Mouse (Mus musculus) intestine, embryonic 15.5 days (tissue): ENCODE measurements around the gene Mpzl2. TPM values are rescaled to one million over a fixed set of nuclear protein-coding genes. Genes with fewer than 3 reads are reported as not detected.
"Not testable (repeated sequence)": the region's sequence is repeated elsewhere in the genome, so short reads cannot be mapped to it uniquely, and the experiment has no call there.

Source experiments
- ATAC-seq: fragments of 200-750 bp; cut with Nextera tagmentation; 2 replicates; pipeline ENCODE4 v1.8.0; 2017; ENCODE audit warnings: moderate TSS enrichment, moderate library complexity
- H3K27ac ChIP-seq: fragments of 300-500 bp; sonication (generic); 2 replicates; pipeline ENCODE4 v1.5.1; 2015; ENCODE audit warnings: mild to moderate bottlenecking, inconsistent platforms
- H3K27me3 ChIP-seq: fragments of 300-500 bp; sonication (generic); replicated peaks from 2 replicates; pipeline ENCODE4 v1.6.1; 2015; ENCODE audit warnings: inconsistent platforms
- H3K36me3 ChIP-seq: fragments of 300-500 bp; sonication (generic); 2 replicates; pipeline ENCODE4 v1.6.1; 2015; ENCODE audit warnings: inconsistent platforms
- H3K4me1 ChIP-seq: fragments of 300-500 bp; sonication (generic); replicated peaks from 2 replicates; pipeline ENCODE4 v1.6.1; 2015; ENCODE audit warnings: inconsistent platforms
- H3K4me2 ChIP-seq: fragments of 300-500 bp; sonication (generic); replicated peaks from 2 replicates; pipeline ENCODE4 v1.6.1; 2015; ENCODE audit warnings: mild to moderate bottlenecking, inconsistent platforms
- H3K4me3 ChIP-seq: fragments of 300-500 bp; sonication (generic); replicated peaks from 2 replicates; pipeline ENCODE4 v1.5.1; 2015; ENCODE audit warnings: inconsistent platforms
- H3K9ac ChIP-seq: fragments of 300-500 bp; sonication (generic); 2 replicates; pipeline ENCODE4 v1.6.1; 2015; ENCODE audit warnings: inconsistent platforms
- H3K9me3 ChIP-seq: fragments of 300-500 bp; sonication (generic); 2 replicates; pipeline ENCODE4 v1.6.1; 2016; ENCODE audit warnings: inconsistent platforms
- WGBS: fragments of 180-500 bp; shearing (Covaris S2); methylation state at CpG from one replicate; pipeline ENCODE4 v1.1.7; 2015; 5-methylcytosine and 5-hydroxymethylcytosine counted together
- polyA plus RNA-seq: library from polyadenylated mRNA; unstranded; fragments of >200 nt; fragmentation: Nextera tagmentation; extraction: Ambion mirVana; gene quantifications from 2 replicates; pipeline ENCODE4 v1.2.1, GENCODE M21; 2015

Mpzl2 gene
- polyA plus RNA-seq, 1 experiment from 2014 or later = 31.2 TPM

DNA sequence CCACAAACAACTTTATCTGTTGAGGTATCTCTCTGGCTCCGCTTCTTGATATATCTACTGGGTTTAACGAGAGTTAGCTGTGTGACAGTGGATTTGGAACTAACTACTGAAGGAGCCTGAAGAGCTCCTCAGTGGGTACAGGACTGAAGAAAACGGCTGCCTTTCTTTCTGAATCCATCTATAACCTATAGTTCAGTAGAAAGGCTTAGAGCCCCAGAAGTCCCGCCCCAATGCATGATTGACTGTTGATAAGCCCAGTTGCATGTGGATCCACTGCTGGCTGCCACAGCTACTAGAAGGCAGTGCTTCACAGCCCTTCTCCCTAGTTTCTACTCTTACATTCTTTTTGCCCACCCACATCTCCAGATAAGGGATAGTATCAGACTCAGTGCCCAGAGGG lies 29.1 kb upstream of the Mpzl2 start:
- H3K36me3 ChIP-seq = no peaks in the 10 kb centered on the region
- no peak overlapping the region for H3K27ac ChIP-seq
- ATAC-seq = no peak
- no peaks in the 10 kb centered on the region for H3K9me3 ChIP-seq
- H3K4me1 ChIP-seq = no peaks in the 10 kb centered on the region
- H3K4me3 ChIP-seq = no peak overlapping the region
- H3K4me2 ChIP-seq = no peak overlapping the region
- no peaks in the 10 kb centered on the region for H3K27me3 ChIP-seq
- H3K9ac ChIP-seq = no peak overlapping the region
- WGBS = 64% methylated on average over 4 of the region's 4 CpGs

- H3K27me3 ChIP-seq = no peaks in the 10 kb centered on the region
- no peaks in the 10 kb centered on the region for H3K4me1 ChIP-seq
- no peak for ATAC-seq
- no peaks in the 10 kb centered on the region for H3K36me3 ChIP-seq
- no peak overlapping the region for H3K4me2 ChIP-seq
- no peak overlapping the region for H3K4me3 ChIP-seq
- 41% methylated on average over 6 of the region's 6 CpGs for WGBS
- H3K9ac ChIP-seq = no peak overlapping the region
- H3K27ac ChIP-seq = no peak overlapping the region
- H3K9me3 ChIP-seq = no peaks in the 10 kb centered on the region
These were observed 28.3 kb upstream of the Mpzl2 start for GRCm38 (mm10) chr9:45011291-45011690.

- no peak overlapping the region for H3K4me3 ChIP-seq
- H3K27me3 ChIP-seq = no peaks in the 10 kb centered on the region
- no peak overlapping the region for H3K27ac ChIP-seq
- H3K4me2 ChIP-seq = no peak overlapping the region
- H3K4me1 ChIP-seq = no peaks in the 10 kb centered on the region
- no peaks in the 10 kb centered on the region for H3K36me3 ChIP-seq
- H3K9me3 ChIP-seq = no peaks in the 10 kb centered on the region
- no peak for ATAC-seq
- H3K9ac ChIP-seq = no peak overlapping the region
- WGBS = 48% methylated on average over 2 of the region's 2 CpGs
These were observed 24.7 kb upstream of the Mpzl2 start for GRCm38 (mm10) chr9:45014879-45015278.

DNA sequence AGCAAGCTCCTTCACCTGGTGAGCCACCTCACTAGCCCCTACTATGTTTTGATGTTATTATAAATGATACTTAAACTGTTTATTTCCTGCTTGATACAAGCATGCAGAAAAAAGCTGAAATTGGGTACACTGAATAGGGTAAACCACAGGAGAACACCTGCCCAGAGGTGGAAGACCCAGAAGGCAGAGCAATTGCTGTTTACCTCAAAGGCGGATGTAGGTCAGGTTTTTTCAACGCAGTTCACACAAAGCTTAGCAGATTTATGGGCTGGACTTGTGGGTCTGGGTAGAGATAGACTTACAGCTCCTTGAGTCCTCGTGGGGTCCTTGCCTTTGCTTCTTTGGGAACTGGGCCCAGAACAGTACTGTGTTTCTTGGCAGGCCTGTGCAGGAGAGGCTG lies 23.8 kb upstream of the Mpzl2 start:
- Histone ChIP-seq H3K9me3 (no peaks in the 10 kb centered on the region), H3K27ac (no peak overlapping the region), H3K4me1 (no peaks in the 10 kb centered on the region), H3K4me2 (no peak overlapping the region), H3K36me3 (no peaks in the 10 kb centered on the region), H3K9ac (no peak overlapping the region), H3K4me3 (no peak overlapping the region), H3K27me3 (no peaks in the 10 kb centered on the region)
- no peak for ATAC-seq
- WGBS = 58% methylated on average over 3 of the region's 3 CpGs

GRCm38 (mm10) chr9:45018031-45018430 lies 21.6 kb upstream of the Mpzl2 start:
- no peaks in the 10 kb centered on the region for H3K9me3 ChIP-seq
- no peaks in the 10 kb centered on the region for H3K4me1 ChIP-seq
- no peak overlapping the region for H3K4me3 ChIP-seq
- no peak overlapping the region for H3K4me2 ChIP-seq
- ATAC-seq = no peak
- no peaks in the 10 kb centered on the region for H3K27me3 ChIP-seq
- no peaks in the 10 kb centered on the region for H3K36me3 ChIP-seq
- WGBS = 76% methylated on average over 11 of the region's 11 CpGs
- H3K27ac ChIP-seq = no peak overlapping the region
- H3K9ac ChIP-seq = no peak overlapping the region

DNA sequence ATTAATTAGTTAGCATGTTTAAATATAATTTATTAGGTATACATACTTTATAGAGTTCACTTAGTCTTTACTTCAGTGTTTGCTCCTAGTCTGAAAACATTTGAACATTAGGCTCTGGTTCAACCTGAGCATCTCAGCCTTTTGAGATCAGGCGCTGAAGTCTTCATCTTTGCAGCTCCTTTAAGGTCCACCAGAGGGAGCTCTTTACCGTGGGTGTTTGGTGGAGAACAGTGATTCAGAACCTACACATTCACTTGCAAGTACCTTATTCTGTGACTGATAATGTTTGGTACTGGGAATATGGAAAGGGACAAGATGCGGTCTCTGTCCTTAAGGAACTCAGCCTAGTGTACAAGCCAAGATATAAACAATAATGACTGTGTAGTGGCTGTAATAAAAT lies 16.8 kb upstream of the Mpzl2 start:
- ATAC-seq = no peak
- 12% methylated on average over 3 of the region's 3 CpGs for WGBS
- H3K9ac ChIP-seq = no peak overlapping the region
- H3K4me1 ChIP-seq = no peaks in the 10 kb centered on the region
- no peaks in the 10 kb centered on the region for H3K27me3 ChIP-seq
- no peak overlapping the region for H3K27ac ChIP-seq
- H3K36me3 ChIP-seq = no peaks in the 10 kb centered on the region
- no peak overlapping the region for H3K4me3 ChIP-seq
- H3K9me3 ChIP-seq = no peaks in the 10 kb centered on the region
- no peak overlapping the region for H3K4me2 ChIP-seq

DNA sequence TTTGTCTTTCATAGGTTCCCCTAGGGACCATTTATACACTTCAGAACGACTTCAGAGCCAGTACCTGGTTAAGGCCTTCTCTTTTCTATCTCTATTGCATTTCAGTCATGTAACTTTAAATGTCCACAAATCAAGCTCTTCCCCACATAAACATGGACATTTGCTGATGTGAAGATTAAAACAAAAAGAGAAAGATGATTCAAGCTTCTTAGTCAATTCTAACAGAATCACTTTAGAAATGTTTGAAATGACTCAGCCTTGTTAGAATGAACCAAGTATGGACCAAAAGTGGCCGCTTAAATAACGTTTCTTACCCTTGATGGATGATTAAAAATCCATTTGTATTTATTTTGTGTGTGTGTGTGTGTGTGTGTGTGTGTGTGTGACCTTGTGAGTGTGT lies 16.0 kb upstream of the Mpzl2 start:
- Histone ChIP-seq H3K9ac (no peak overlapping the region), H3K27ac (no peak overlapping the region), H3K27me3 (no peaks in the 10 kb centered on the region), H3K36me3 (no peaks in the 10 kb centered on the region), H3K4me2 (no peak overlapping the region), H3K4me3 (no peak overlapping the region), H3K9me3 (no peaks in the 10 kb centered on the region), H3K4me1 (no peaks in the 10 kb centered on the region)
- no peak for ATAC-seq
- 56% methylated on average over 3 of the region's 3 CpGs for WGBS

GRCm38 (mm10) chr9:45024187-45024586 lies 15.4 kb upstream of the Mpzl2 start:
- H3K4me1 ChIP-seq = no peaks in the 10 kb centered on the region
- H3K9me3 ChIP-seq = no peaks in the 10 kb centered on the region
- no peak overlapping the region for H3K4me2 ChIP-seq
- no peak overlapping the region for H3K9ac ChIP-seq
- H3K27me3 ChIP-seq = no peaks in the 10 kb centered on the region
- H3K27ac ChIP-seq = no peak overlapping the region
- WGBS = 75% methylated on average over 2 of the region's 2 CpGs
- no peak overlapping the region for H3K4me3 ChIP-seq
- no peaks in the 10 kb centered on the region for H3K36me3 ChIP-seq
- ATAC-seq = no peak

DNA sequence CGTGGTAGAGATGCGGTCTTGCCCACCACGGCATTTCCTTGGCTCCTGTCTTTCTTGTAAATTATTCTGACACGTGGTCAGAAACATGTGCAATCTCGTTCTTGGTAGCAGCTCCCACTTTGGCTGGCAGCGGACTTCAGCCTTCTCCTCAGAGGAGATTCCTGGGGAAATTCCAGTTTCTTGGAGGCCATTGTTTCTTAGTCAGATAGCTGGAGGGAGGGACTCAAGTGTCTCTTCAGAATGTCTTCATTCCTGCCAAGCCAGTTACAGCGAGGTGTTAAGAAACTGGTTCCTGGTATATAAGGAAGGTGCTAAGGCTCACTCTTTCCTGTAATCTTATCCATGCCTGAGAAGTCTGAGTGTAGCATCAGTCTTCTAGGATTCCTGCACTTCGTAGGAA lies 12.2 kb upstream of the Mpzl2 start:
- WGBS = 67% methylated on average over 8 of the region's 8 CpGs
- ATAC-seq = no peak
- no peak overlapping the region for H3K4me2 ChIP-seq
- no peaks in the 10 kb centered on the region for H3K27me3 ChIP-seq
- H3K9ac ChIP-seq = no peak overlapping the region
- H3K27ac ChIP-seq = no peak overlapping the region
- H3K36me3 ChIP-seq = no peaks in the 10 kb centered on the region
- no peaks in the 10 kb centered on the region for H3K9me3 ChIP-seq
- H3K4me1 ChIP-seq = no peaks in the 10 kb centered on the region
- H3K4me3 ChIP-seq = no peak overlapping the region

DNA sequence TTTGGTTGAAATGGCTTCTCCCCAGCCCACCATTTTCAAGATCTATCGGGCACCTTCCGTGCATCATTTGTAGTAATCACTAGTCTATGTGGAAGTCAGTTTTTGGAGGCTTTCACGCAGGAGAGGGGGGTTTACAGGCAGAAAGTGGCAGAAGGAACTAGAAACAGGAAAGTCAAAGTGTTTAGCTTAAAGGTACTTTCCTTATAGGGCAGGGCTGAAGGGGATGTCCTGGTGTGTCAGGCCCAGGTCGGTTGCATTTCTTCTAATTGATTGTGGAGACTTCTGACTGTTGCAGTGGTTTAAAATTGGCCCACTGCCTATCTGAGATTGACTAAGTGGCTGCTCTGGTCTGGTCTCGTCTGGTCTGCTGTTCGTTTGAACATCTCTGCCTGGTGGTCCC lies 9.3 kb upstream of the Mpzl2 start:
- H3K4me1 ChIP-seq = no peaks in the 10 kb centered on the region
- no peaks in the 10 kb centered on the region for H3K27me3 ChIP-seq
- H3K4me3 ChIP-seq = no peak overlapping the region
- no peak overlapping the region for H3K9ac ChIP-seq
- 60% methylated on average over 6 of the region's 6 CpGs for WGBS
- no peak overlapping the region for H3K4me2 ChIP-seq
- no peaks in the 10 kb centered on the region for H3K9me3 ChIP-seq
- no peaks in the 10 kb centered on the region for H3K36me3 ChIP-seq
- ATAC-seq = no peak
- no peak overlapping the region for H3K27ac ChIP-seq

DNA sequence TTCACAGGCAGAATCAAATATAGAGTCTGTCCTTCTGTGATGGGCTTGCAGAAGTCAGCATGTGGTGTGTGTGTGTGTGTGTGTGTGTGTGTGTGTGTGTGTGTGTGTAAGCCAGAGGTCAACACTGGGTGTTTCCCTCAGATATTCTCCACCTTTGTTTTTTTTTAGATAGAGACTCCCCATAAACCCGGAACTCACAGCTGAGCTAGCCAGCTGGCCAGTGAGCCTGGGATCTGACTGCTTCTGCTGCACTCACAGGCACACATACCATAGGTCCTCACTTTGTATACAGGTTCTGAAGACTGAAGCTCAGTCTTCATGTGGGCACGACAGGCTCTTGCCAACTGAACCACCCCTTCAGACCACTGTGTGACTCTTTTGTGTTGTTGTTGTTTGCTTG lies 7.3 kb upstream of the Mpzl2 start:
- Histone ChIP-seq H3K9ac (no peak overlapping the region), H3K4me1 (no peaks in the 10 kb centered on the region), H3K36me3 (no peaks in the 10 kb centered on the region), H3K4me3 (no peak overlapping the region), H3K27me3 (no peaks in the 10 kb centered on the region), H3K27ac (no peak overlapping the region), H3K9me3 (no peaks in the 10 kb centered on the region), H3K4me2 (no peak overlapping the region)
- ATAC-seq = no peak
- 64% methylated on average over 2 of the region's 2 CpGs for WGBS

DNA sequence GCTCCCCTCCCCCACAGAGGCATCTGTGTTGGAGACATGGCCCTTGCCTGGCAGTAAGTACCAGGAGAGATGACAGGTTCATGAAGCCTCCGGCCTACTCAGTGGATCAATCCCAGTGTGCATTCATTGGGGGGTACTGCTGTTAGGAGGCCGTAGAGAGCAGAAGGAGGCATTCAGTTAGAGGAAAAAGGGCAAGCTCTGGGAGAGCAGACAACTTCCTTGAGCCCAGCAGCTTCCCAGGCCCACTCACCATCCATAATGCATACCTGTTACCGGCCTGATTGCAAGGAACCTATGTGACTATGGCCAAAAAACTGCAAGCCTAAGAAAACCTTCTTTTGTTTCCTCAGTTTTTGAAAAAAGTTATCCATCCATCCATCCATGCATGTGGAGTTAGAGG lies 5.1 kb upstream of the Mpzl2 start:
- H3K9me3 ChIP-seq = no peaks in the 10 kb centered on the region
- ATAC-seq = no peak
- no peak overlapping the region for H3K9ac ChIP-seq
- no peaks in the 10 kb centered on the region for H3K27me3 ChIP-seq
- no peaks in the 10 kb centered on the region for H3K36me3 ChIP-seq
- no peak overlapping the region for H3K4me3 ChIP-seq
- H3K4me1 ChIP-seq = no peaks in the 10 kb centered on the region
- 81% methylated on average over 3 of the region's 3 CpGs for WGBS
- H3K27ac ChIP-seq = no peak overlapping the region
- H3K4me2 ChIP-seq = no peak overlapping the region

- not testable (repeated sequence) for H3K9me3 ChIP-seq, H3K4me1 ChIP-seq, H3K9ac ChIP-seq, H3K4me2 ChIP-seq, H3K27me3 ChIP-seq, H3K4me3 ChIP-seq, H3K36me3 ChIP-seq, H3K27ac ChIP-seq, ATAC-seq
- 86% methylated on average over 1 of the region's 1 CpGs for WGBS
These were observed 1.8 kb upstream of the Mpzl2 start for GRCm38 (mm10) chr9:45037803-45038202.
